Mouse (Mus musculus) intestine, postnatal 0 days (tissue): ENCODE results near the gene Tfdp2. TPM values are rescaled to one million over a fixed set of nuclear protein-coding genes. Genes with fewer than 3 reads are reported as not detected.

Experiments used
- ATAC-seq: fragments of 200-750 bp; cut with Nextera tagmentation; 2 replicates; pipeline ENCODE4 v1.8.0; 2017; ENCODE audit warnings: mild to moderate bottlenecking, moderate TSS enrichment, moderate library complexity
- H3K27ac ChIP-seq: fragments of 300-500 bp; sonication (generic); 2 replicates; pipeline ENCODE4 v1.5.1; 2014; ENCODE audit warnings: mild to moderate bottlenecking, low read depth, low read length, moderate library complexity
- H3K27me3 ChIP-seq: fragments of 300-500 bp; sonication (generic); replicated peaks from 2 replicates; pipeline ENCODE4 v1.6.1; 2014; ENCODE audit warnings: low read length, mixed read lengths; ENCODE audit not compliant: control insufficient read depth, insufficient read depth
- H3K36me3 ChIP-seq: fragments of 300-500 bp; sonication (generic); 2 replicates; pipeline ENCODE4 v1.6.1; 2014; ENCODE audit warnings: mild to moderate bottlenecking, moderate library complexity; ENCODE audit not compliant: control insufficient read depth, insufficient read depth
- H3K4me1 ChIP-seq: fragments of 300-500 bp; sonication (generic); replicated peaks from 2 replicates; pipeline ENCODE4 v1.6.1; 2014; ENCODE audit warnings: antibody characterized with exemption, low read length, mixed read lengths; ENCODE audit not compliant: control insufficient read depth, insufficient read depth
- H3K4me2 ChIP-seq: fragments of 300-500 bp; sonication (generic); replicated peaks from 2 replicates; pipeline ENCODE4 v1.6.1; 2014; ENCODE audit warnings: low read depth, mild to moderate bottlenecking, moderate library complexity
- H3K4me3 ChIP-seq: fragments of 300-500 bp; sonication (generic); 2 replicates; pipeline ENCODE4 v1.5.1; 2014; ENCODE audit warnings: low read depth, low read length
- H3K9ac ChIP-seq: fragments of 300-500 bp; sonication (generic); 2 replicates; pipeline ENCODE4 v1.6.1; 2014; ENCODE audit warnings: mild to moderate bottlenecking, low read depth, low read length
- H3K9me3 ChIP-seq: fragments of 300-500 bp; sonication (generic); 2 replicates; pipeline ENCODE4 v1.6.1; 2016; ENCODE audit warnings: mixed run types; ENCODE audit not compliant: control insufficient read depth
- CTCF ChIP-seq: sonication (generic); IDR thresholded peaks from 2 replicates; pipeline ENCODE4 v1.5.1; 2016; ENCODE audit warnings: low read depth, mild to moderate bottlenecking, control low read depth, antibody characterized with exemption, moderate library complexity
- WGBS: fragments of 180-500 bp; shearing (Covaris S2); extraction: QIAGEN DNeasy Blood & Tissue Kit; methylation state at CpG from one replicate; pipeline ENCODE4 v1.1.7; 2014; 5-methylcytosine and 5-hydroxymethylcytosine counted together
- polyA plus RNA-seq: library from polyadenylated mRNA; unstranded; fragments of >200 nt; fragmentation: Nextera tagmentation; extraction: Ambion mirVana; gene quantifications from 2 replicates; pipeline ENCODE4 v1.2.1, GENCODE M21; 2015

The Tfdp2 gene
- polyA plus RNA-seq, 1 experiment from 2014 or later: 43.2 TPM

DNA sequence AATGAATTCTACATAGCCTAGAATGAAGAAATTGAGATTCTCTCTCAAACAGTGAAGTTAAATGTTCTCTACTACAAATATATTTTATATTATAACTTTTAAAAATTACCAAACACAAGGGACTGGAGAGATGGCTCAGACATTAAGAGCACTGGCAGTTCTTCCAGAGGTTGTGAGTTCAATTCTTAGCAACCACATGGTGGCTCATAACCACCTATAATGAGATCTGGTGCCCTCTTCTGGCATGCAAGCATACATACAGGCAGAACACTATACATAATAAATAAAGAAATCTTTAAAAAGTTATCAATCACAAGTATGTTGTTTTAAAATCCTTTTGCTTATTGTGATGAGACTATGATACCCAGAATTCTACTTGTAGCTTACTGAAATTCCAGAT lies 21.7 kb downstream of the Tfdp2 start:
- ATAC-seq: no peak
- H3K4me3 ChIP-seq: no peak overlapping the region
- no peaks in the 10 kb centered on the region for H3K27me3 ChIP-seq
- no peaks in the 10 kb centered on the region for H3K4me1 ChIP-seq
- H3K36me3 ChIP-seq: no peaks in the 10 kb centered on the region
- no peak overlapping the region for H3K9ac ChIP-seq
- H3K4me2 ChIP-seq: no peak overlapping the region
- no peaks in the 10 kb centered on the region for H3K9me3 ChIP-seq
- TF ChIP-seq CTCF: peak; percentile 57
- no peak overlapping the region for H3K27ac ChIP-seq

DNA sequence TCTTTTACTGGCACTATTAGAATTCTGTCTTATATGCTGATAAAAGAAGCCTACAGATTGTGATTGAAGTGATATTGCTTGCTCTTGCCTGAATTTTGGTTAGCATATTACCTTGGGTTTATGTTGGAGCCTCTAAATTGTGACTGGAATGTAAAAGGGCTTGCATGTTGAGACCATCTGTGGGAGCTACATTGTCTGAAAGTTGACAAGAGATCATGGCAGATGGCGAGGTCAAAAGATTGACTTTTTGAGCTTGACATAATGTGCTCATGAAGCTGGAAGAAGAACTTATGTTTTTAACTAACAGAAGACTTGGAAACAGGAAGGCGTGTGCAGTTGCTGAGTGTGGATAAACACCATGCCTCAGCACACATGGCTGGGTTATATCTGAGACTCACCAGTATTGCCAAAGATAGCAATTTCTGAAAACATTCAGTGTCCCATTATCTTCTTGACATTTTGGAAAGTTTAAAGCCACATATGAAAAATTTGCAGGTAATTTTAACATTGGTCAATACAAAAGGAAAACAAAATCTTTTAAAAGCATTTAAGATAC lies 23.1 kb downstream of the Tfdp2 start:
- no peaks in the 10 kb centered on the region for H3K36me3 ChIP-seq
- H3K9me3 ChIP-seq: no peaks in the 10 kb centered on the region
- no peak overlapping the region for H3K4me3 ChIP-seq
- no peak for TF ChIP-seq CTCF
- H3K27me3 ChIP-seq: no peaks in the 10 kb centered on the region
- WGBS: 66% methylated on average over 2 of the region's 2 CpGs
- H3K9ac ChIP-seq: no peak overlapping the region
- H3K27ac ChIP-seq: no peak overlapping the region
- no peaks in the 10 kb centered on the region for H3K4me1 ChIP-seq
- H3K4me2 ChIP-seq: no peak overlapping the region
- ATAC-seq: no peak

DNA sequence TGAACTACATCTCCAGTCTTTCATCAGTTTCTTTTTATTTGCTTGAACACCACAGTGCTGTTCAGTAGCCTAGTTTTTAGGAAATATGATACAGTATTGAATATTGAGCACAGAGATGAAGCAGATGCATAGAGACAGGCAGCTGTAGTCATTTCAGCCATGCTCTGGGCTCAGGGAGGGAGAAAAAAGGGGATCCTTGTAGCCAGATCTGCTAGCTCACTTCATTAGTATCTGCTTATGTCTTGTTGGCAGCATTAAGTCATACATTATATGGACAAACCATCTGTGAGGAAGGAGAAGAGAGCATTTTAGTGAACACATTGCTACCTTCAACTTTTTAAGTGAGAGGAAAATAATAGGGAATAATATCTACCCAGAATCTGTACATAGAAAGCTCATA lies 24.3 kb downstream of the Tfdp2 start:
- H3K4me2 ChIP-seq: no peak overlapping the region
- no peak for TF ChIP-seq CTCF
- no peak overlapping the region for H3K4me3 ChIP-seq
- no peaks in the 10 kb centered on the region for H3K9me3 ChIP-seq
- no peaks in the 10 kb centered on the region for H3K27me3 ChIP-seq
- H3K27ac ChIP-seq: no peak overlapping the region
- no peaks in the 10 kb centered on the region for H3K36me3 ChIP-seq
- no peaks in the 10 kb centered on the region for H3K4me1 ChIP-seq
- no peak for ATAC-seq
- no peak overlapping the region for H3K9ac ChIP-seq

DNA sequence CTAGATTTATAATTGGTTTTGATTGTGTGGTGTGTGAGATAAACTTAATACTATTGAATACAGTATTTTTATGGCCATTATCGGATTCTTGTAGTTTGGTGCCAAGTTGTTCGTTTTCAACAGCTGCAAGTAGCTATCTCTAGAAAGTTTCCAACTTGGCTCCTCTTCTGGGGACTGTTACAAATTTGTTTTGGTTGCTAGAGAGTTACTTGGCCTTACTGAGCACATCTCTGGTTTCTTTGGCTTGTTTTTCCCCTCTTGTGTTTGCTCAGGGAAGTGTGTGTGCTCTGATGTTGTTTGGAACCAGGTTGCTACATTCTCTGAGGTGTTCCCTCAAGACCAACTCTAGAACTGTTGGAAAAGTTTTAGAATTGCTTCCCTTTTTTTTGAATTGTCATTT lies 27.2 kb downstream of the Tfdp2 start:
- TF ChIP-seq CTCF: no peak
- no peaks in the 10 kb centered on the region for H3K4me1 ChIP-seq
- 64% methylated on average over 2 of the region's 2 CpGs for WGBS
- H3K4me3 ChIP-seq: no peak overlapping the region
- H3K9me3 ChIP-seq: no peaks in the 10 kb centered on the region
- no peak for ATAC-seq
- H3K9ac ChIP-seq: no peak overlapping the region
- no peak overlapping the region for H3K4me2 ChIP-seq
- H3K27ac ChIP-seq: no peak overlapping the region
- H3K36me3 ChIP-seq: no peaks in the 10 kb centered on the region
- H3K27me3 ChIP-seq: no peaks in the 10 kb centered on the region

DNA sequence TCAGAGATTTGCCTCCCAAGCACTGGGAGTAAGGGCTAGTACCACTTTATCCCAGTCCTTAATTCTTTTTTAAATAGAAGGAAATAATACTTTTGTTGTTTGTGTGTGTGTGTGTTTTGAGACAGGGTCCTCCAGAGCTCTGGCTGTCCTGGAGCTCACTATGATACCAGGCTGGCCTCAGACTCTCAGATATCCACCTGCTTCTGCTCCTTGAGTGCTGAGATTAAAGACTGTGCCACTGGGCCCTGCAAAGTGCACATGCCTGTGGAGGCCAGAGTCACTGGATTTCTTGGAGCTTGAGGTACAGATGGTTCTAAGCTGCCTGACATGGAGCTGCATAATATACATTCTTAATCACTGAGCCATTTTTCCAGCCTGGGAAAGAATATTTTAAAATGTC lies 32.2 kb downstream of the Tfdp2 start:
- Histone ChIP-seq H3K4me2 (no peak overlapping the region), H3K36me3 (no peaks in the 10 kb centered on the region), H3K9me3 (no peaks in the 10 kb centered on the region), H3K9ac (no peak overlapping the region), H3K27ac (no peak overlapping the region), H3K4me3 (no peak overlapping the region), H3K4me1 (no peaks in the 10 kb centered on the region), H3K27me3 (no peaks in the 10 kb centered on the region)
- ATAC-seq: no peak
- TF ChIP-seq CTCF: no peak

DNA sequence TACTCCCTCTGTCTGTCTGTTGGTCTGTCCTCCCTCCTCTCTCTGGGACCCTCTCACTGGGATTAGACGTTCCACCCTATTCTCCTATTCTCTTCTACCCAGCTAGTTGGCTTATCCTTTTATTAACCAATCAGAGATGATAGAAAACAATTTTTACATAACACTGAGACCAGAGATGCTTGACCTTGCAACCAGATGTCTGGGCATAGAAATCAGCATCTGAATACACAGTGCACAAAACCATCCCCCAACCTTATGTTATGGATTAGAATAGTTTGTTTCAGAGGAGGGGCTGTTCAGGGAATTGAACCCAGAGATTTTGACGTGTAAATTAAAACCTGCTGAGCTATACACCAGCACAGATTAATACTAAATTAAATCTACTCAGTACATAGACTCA lies 34.2 kb downstream of the Tfdp2 start:
- no peak overlapping the region for H3K27ac ChIP-seq
- WGBS: 82% methylated on average over 2 of the region's 2 CpGs
- H3K36me3 ChIP-seq: no peaks in the 10 kb centered on the region

DNA sequence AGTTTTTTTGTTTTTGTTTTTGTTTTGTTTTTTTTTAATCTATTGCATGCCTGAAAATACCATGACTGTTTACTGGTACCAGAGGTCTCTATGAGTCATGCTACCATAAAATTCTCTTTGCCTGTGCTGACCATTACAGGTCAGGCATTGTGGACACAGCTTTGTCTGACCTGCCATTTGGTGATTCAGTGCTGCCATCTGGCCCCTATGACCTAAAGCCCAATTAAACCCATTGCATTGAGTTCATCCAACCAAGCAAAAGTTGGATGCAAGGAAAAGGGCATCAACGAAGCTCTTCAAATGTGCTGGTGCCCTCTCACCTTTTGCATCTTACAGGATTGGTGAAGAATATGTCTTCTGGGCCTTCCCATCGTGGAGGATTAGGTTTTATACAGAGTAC lies 39.4 kb downstream of the Tfdp2 start:
- no peak for ATAC-seq
- WGBS: 75% methylated on average over 2 of the region's 2 CpGs
- Histone ChIP-seq H3K4me2 (no peak overlapping the region), H3K4me1 (no peaks in the 10 kb centered on the region), H3K27ac (no peak overlapping the region), H3K9me3 (no peaks in the 10 kb centered on the region), H3K27me3 (no peaks in the 10 kb centered on the region), H3K9ac (no peak overlapping the region), H3K4me3 (no peak overlapping the region), H3K36me3 (no peaks in the 10 kb centered on the region)
- no peak for TF ChIP-seq CTCF

More for the DNA sequence above, 34.2 kb downstream of the Tfdp2 start:
- Histone ChIP-seq H3K9me3 (no peaks in the 10 kb centered on the region), H3K4me2 (no peak overlapping the region), H3K4me1 (no peaks in the 10 kb centered on the region), H3K9ac (no peak overlapping the region), H3K4me3 (no peak overlapping the region), H3K27me3 (no peaks in the 10 kb centered on the region)
- no peak for ATAC-seq
- TF ChIP-seq CTCF: no peak
